Mouse (Mus musculus) ES-E14 (cell line): Measurements from ENCODE around the gene Nudt3.

Experiments
- CHD2 ChIP-seq: IDR thresholded peaks from 2 replicates; pipeline ENCODE4 v1.6.1; 2014; ENCODE audit warnings: mild to moderate bottlenecking, low read depth, low read length, inconsistent platforms
- HCFC1 ChIP-seq: IDR thresholded peaks from 2 replicates; pipeline ENCODE4 v1.6.1; 2012; ENCODE audit warnings: low read length, inconsistent platforms, borderline replicate concordance; ENCODE audit not compliant: insufficient read depth
- MAFK ChIP-seq: IDR thresholded peaks from 2 replicates; pipeline ENCODE4 v1.6.1; 2014; ENCODE audit warnings: mild to moderate bottlenecking, low read depth, low read length, inconsistent platforms; ENCODE audit not compliant: insufficient read depth
- ZC3H11A ChIP-seq: IDR thresholded peaks from 2 replicates; pipeline ENCODE4 v1.6.1; 2012; ENCODE audit warnings: low read depth, mild to moderate bottlenecking, inconsistent platforms, low read length, borderline replicate concordance
- ZNF384 ChIP-seq: IDR thresholded peaks from 2 replicates; pipeline ENCODE4 v1.6.1; 2012; ENCODE audit warnings: low read depth, low read length, inconsistent platforms

DNA sequence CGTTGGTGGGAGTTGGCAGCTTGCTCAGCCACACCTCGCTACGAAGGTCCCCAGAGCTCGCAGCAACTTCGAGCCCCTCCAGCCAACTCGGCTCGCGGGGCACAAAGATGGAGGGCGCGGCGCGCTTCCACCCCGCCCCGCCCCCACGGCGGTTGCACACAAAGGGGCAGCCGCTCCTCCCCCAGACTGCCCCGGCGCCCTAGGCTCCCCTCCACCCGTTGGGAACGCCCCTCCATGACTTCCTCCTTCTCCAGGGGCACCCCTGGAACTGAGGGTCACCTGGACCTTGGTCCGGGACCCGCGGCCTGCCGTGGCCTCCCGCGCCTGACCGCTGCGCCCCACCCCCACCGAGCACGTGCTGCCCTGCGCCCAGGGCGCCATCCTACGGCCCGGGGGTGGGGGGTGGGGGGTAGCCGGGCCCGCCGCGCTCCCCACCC lies 68.2 kb downstream of the Nudt3 start:
- no peak for TF ChIP-seq ZC3H11A
- TF ChIP-seq ZNF384 = no peak
- TF ChIP-seq CHD2 = no peak
- no peak for TF ChIP-seq MAFK
- TF ChIP-seq HCFC1 = peak; percentile 20; the same call in 1 of the 2 replicates
